Mouse (Mus musculus): ENCODE data around the gene Pard3. TPM values are rescaled to one million over a fixed set of nuclear protein-coding genes. Genes with fewer than 3 reads are reported as not detected.
A peak's percentile ranks its signal among the peaks of the same experiment; 100 is the strongest.

Pard3 gene
- polyA plus RNA-seq, 1 experiment from 2014 or later = 37.8 TPM

- Histone ChIP-seq H3K4me1 (peaks cover 19% of the 10 kb centered on the region), H3K9me3 (no peaks in the 10 kb centered on the region), H3K27ac (0 out of 2 replicates have a peak overlapping the region, but pooled peaks have one; percentile 50), H3K4me2 (no peak overlapping the region), H3K4me3 (replicated peaks) (no peak overlapping the region), H3K36me3 (replicated peaks) (no peaks in the 10 kb centered on the region), H3K9ac (no peak overlapping the region), H3K27me3 (no peaks in the 10 kb centered on the region)
- no peak for ATAC-seq (ENCODE audit: low FRiP score)
- 83% methylated on average over 9 of the region's 9 CpGs for WGBS
Measured at GRCm38 (mm10) chr8:127440161-127440833, 376.6 kb downstream of the Pard3 start.

- no peaks in the 10 kb centered on the region for H3K9me3 ChIP-seq
- no peaks in the 10 kb centered on the region for H3K36me3 ChIP-seq (replicated peaks)
- WGBS = 83% methylated on average over 6 of the region's 6 CpGs
- no peak overlapping the region for H3K27ac ChIP-seq
- peaks cover 19% of the 10 kb centered on the region for H3K4me1 ChIP-seq
- no peak overlapping the region for H3K9ac ChIP-seq
- H3K4me3 ChIP-seq (replicated peaks) = no peak overlapping the region
- H3K4me2 ChIP-seq = no peak overlapping the region
- ATAC-seq (ENCODE audit: low FRiP score) = no peak
- no peaks in the 10 kb centered on the region for H3K27me3 ChIP-seq
Measured at GRCm38 (mm10) chr8:127440834-127441485, 377.3 kb downstream of the Pard3 start.

- no peak overlapping the region for H3K4me3 ChIP-seq (replicated peaks)
- H3K36me3 ChIP-seq (replicated peaks) = peaks cover 5% of the 10 kb centered on the region; the same call in 1 of the 2 replicates
- H3K9ac ChIP-seq = no peak overlapping the region
- H3K9me3 ChIP-seq = no peaks in the 10 kb centered on the region
- H3K27ac ChIP-seq = no peak overlapping the region
- H3K4me2 ChIP-seq = no peak overlapping the region
- WGBS = 97% methylated on average over 1 of the region's 1 CpGs
- H3K27me3 ChIP-seq = no peaks in the 10 kb centered on the region
- H3K4me1 ChIP-seq = peaks cover 25% of the 10 kb centered on the region
- ATAC-seq (ENCODE audit: low FRiP score) = no peak
Measured at GRCm38 (mm10) chr8:127447401-127447800, 383.7 kb downstream of the Pard3 start.

GRCm38 (mm10) chr8:127449066-127449840, 385.6 kb downstream of the Pard3 start:
- Histone ChIP-seq H3K27me3 (no peaks in the 10 kb centered on the region), H3K36me3 (replicated peaks) (peaks cover 5% of the 10 kb centered on the region), H3K4me2 (no peak overlapping the region), H3K9ac (no peak overlapping the region), H3K4me1 (peaks cover 32% of the 10 kb centered on the region), H3K27ac (peak overlapping the region; percentile 50; the same call in 1 of the 2 replicates), H3K4me3 (replicated peaks) (no peak overlapping the region), H3K9me3 (no peaks in the 10 kb centered on the region)
- no peak for ATAC-seq (ENCODE audit: low FRiP score)
- 93% methylated on average over 6 of the region's 6 CpGs for WGBS

- 11% methylated on average over 14 of the region's 14 CpGs for WGBS
- Histone ChIP-seq H3K27me3 (no peaks in the 10 kb centered on the region), H3K4me2 (peak overlapping the region; percentile 29), H3K27ac (peak overlapping the region; percentile 70), H3K36me3 (replicated peaks) (peaks cover 8% of the 10 kb centered on the region), H3K9ac (no peak overlapping the region), H3K4me1 (peaks cover 32% of the 10 kb centered on the region), H3K9me3 (no peaks in the 10 kb centered on the region), H3K4me3 (replicated peaks) (no peak overlapping the region)
- peak; percentile 92 for ATAC-seq (ENCODE audit: low FRiP score)
Measured at GRCm38 (mm10) chr8:127450954-127451668, 387.4 kb downstream of the Pard3 start.

GRCm38 (mm10) chr8:127452364-127452763, 388.7 kb downstream of the Pard3 start:
- Histone ChIP-seq H3K4me1 (peaks cover 32% of the 10 kb centered on the region), H3K9ac (no peak overlapping the region), H3K27ac (peak overlapping the region; percentile 70; the same call in 1 of the 2 replicates), H3K4me3 (replicated peaks) (no peak overlapping the region), H3K27me3 (no peaks in the 10 kb centered on the region), H3K36me3 (replicated peaks) (peaks cover 8% of the 10 kb centered on the region), H3K4me2 (no peak overlapping the region), H3K9me3 (no peaks in the 10 kb centered on the region)
- no peak; the same call in 1 of the 2 replicates for ATAC-seq (ENCODE audit: low FRiP score)
- WGBS = 63% methylated on average over 6 of the region's 6 CpGs

GRCm38 (mm10) chr8:127457901-127458300, 394.2 kb downstream of the Pard3 start:
- WGBS = 68% methylated on average over 3 of the region's 3 CpGs
- H3K4me3 ChIP-seq (replicated peaks) = no peak overlapping the region
- no peak for ATAC-seq (ENCODE audit: low FRiP score)

GRCm38 (mm10) chr8:127461173-127461572, 397.5 kb downstream of the Pard3 start:
- H3K36me3 ChIP-seq (replicated peaks) = no peaks in the 10 kb centered on the region
- no peaks in the 10 kb centered on the region for H3K27me3 ChIP-seq
- no peak overlapping the region for H3K27ac ChIP-seq
- H3K4me1 ChIP-seq = 0 out of 2 replicates have a peak, but pooled peaks cover 2% of the 10 kb centered on the region
- H3K4me3 ChIP-seq (replicated peaks) = no peak overlapping the region
- no peak overlapping the region for H3K9ac ChIP-seq
- WGBS = 86% methylated on average over 3 of the region's 3 CpGs
- no peak overlapping the region for H3K4me2 ChIP-seq
- ATAC-seq (ENCODE audit: low FRiP score) = no peak
- H3K9me3 ChIP-seq = no peaks in the 10 kb centered on the region

More at GRCm38 (mm10) chr8:127457901-127458300, 394.2 kb downstream of the Pard3 start:
- no peak overlapping the region for H3K9ac ChIP-seq
- no peaks in the 10 kb centered on the region for H3K9me3 ChIP-seq
- no peak overlapping the region for H3K4me2 ChIP-seq
- H3K4me1 ChIP-seq = peaks cover 2% of the 10 kb centered on the region; the same call in 1 of the 2 replicates
- no peaks in the 10 kb centered on the region for H3K27me3 ChIP-seq
- no peak overlapping the region for H3K27ac ChIP-seq
- peaks cover 4% of the 10 kb centered on the region; the same call in 1 of the 2 replicates for H3K36me3 ChIP-seq (replicated peaks)

GRCm38 (mm10) chr8:127462378-127462935, 398.8 kb downstream of the Pard3 start:
- ATAC-seq (ENCODE audit: low FRiP score) = no peak
- H3K9ac ChIP-seq = no peak overlapping the region
- no peaks in the 10 kb centered on the region for H3K27me3 ChIP-seq
- H3K27ac ChIP-seq = no peak overlapping the region
- no peaks in the 10 kb centered on the region for H3K36me3 ChIP-seq (replicated peaks)
- no peaks in the 10 kb centered on the region for H3K9me3 ChIP-seq
- 93% methylated on average over 2 of the region's 2 CpGs for WGBS
- 0 out of 2 replicates have a peak, but pooled peaks cover 2% of the 10 kb centered on the region for H3K4me1 ChIP-seq
- no peak overlapping the region for H3K4me3 ChIP-seq (replicated peaks)
- no peak overlapping the region for H3K4me2 ChIP-seq

- Histone ChIP-seq H3K4me3 (replicated peaks) (no peak overlapping the region), H3K36me3 (replicated peaks) (no peaks in the 10 kb centered on the region), H3K9ac (no peak overlapping the region), H3K9me3 (no peaks in the 10 kb centered on the region), H3K4me2 (no peak overlapping the region), H3K27ac (no peak overlapping the region), H3K27me3 (no peaks in the 10 kb centered on the region), H3K4me1 (0 out of 2 replicates have a peak, but pooled peaks cover 2% of the 10 kb centered on the region)
- no peak for ATAC-seq (ENCODE audit: low FRiP score)
- WGBS = 83% methylated on average over 1 of the region's 1 CpGs
Measured at GRCm38 (mm10) chr8:127464300-127464699, 400.6 kb downstream of the Pard3 start.

GRCm38 (mm10) chr8:127472204-127472603, 408.5 kb downstream of the Pard3 start:
- Histone ChIP-seq H3K4me2 (no peak overlapping the region), H3K36me3 (replicated peaks) (peaks cover 4% of the 10 kb centered on the region; the same call in 1 of the 2 replicates), H3K4me3 (replicated peaks) (no peak overlapping the region), H3K9ac (no peak overlapping the region), H3K27ac (no peak overlapping the region), H3K9me3 (no peaks in the 10 kb centered on the region), H3K27me3 (no peaks in the 10 kb centered on the region), H3K4me1 (no peaks in the 10 kb centered on the region)
- ATAC-seq (ENCODE audit: low FRiP score) = no peak
- 67% methylated on average over 2 of the region's 2 CpGs for WGBS
